Mouse (Mus musculus): Measurements from ENCODE around the gene Nat8f3. TPM values are rescaled to one million over a fixed set of nuclear protein-coding genes. Genes with fewer than 3 reads are reported as not detected.
"Not testable (repeated sequence)": the region's sequence is repeated elsewhere in the genome, so short reads cannot be mapped to it uniquely, and the experiment has no call there.

Gene Nat8f3
- total RNA-seq, 1 experiment: not detected

- in situ Hi-C loops (cut with MboI; ENCODE audit: low sequenced_read_pairs in 2 of 2, unreplicated experiment in 2 of 2); H3K9ac ChIP-seq (ENCODE audit: insufficient read depth, low read depth, low read length, poor library complexity, severe bottlenecking); H3K9me3 ChIP-seq (ENCODE audit: control insufficient read depth, insufficient read depth, low read depth, low read length); DNase-seq (ENCODE audit: low read depth, low spot score); H3K27ac ChIP-seq (ENCODE audit: insufficient read depth, low read depth, low read length, poor library complexity, severe bottlenecking); H3K4me1 ChIP-seq (ENCODE audit: control insufficient read depth in 2 of 2, insufficient read depth in 2 of 2, low read length in 2 of 2, poor library complexity in 1 of 2); H3K4me3 ChIP-seq (ENCODE audit: insufficient read depth in 1 of 2, low read depth in 1 of 2, low read length in 2 of 2, poor library complexity in 1 of 2, severe bottlenecking in 1 of 2); H3K36me3 ChIP-seq (ENCODE audit: control insufficient read depth, insufficient read depth, low read length, poor library complexity, severe bottlenecking): not testable (repeated sequence)
Measured at GRCm38 (mm10) chr6:85762678-85763077, 2.9 kb downstream of the Nat8f3 start.

DNA sequence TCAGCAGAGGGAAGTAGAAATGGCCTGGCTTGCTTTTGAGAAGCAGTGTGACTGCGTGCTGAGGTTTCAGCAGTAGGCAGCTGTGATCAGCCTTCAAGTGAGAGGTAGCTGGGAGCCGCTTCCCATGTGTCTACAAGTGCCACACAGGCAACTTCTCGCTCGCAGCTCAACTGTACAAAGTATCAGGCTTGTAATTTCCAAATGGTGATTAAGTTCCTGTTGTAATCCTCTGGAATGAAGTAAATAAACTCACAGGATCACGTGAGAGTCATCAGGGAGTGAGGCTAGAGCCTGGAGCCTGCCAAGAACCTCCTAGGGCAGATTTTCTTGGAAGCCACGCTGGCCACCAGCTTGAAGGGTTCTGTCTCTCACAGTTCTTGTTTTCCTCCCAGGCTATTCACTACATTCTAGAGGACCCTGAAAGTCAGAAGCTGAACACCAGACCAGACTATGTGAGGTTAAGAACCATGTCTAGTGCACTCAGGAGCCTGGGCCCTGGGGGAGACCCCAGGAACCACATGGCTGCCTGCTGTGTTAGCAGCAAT, 9.8 kb downstream of the Nat8f3 start:
- H3K36me3 ChIP-seq (ENCODE audit: control insufficient read depth, insufficient read depth, low read length, poor library complexity, severe bottlenecking); in situ Hi-C loops (cut with MboI; ENCODE audit: low sequenced_read_pairs in 2 of 2, unreplicated experiment in 2 of 2); H3K27ac ChIP-seq (ENCODE audit: insufficient read depth, low read depth, low read length, poor library complexity, severe bottlenecking); H3K4me3 ChIP-seq (ENCODE audit: insufficient read depth in 1 of 2, low read depth in 1 of 2, low read length in 2 of 2, poor library complexity in 1 of 2, severe bottlenecking in 1 of 2); H3K9me3 ChIP-seq (ENCODE audit: control insufficient read depth, insufficient read depth, low read depth, low read length); DNase-seq (ENCODE audit: low read depth, low spot score); H3K4me1 ChIP-seq (ENCODE audit: control insufficient read depth in 2 of 2, insufficient read depth in 2 of 2, low read length in 2 of 2, poor library complexity in 1 of 2); H3K9ac ChIP-seq (ENCODE audit: insufficient read depth, low read depth, low read length, poor library complexity, severe bottlenecking): not testable (repeated sequence)

GRCm38 (mm10) chr6:85713105-85713504, 52.4 kb downstream of the Nat8f3 start, which contains the start of gene Nat8f7:
TSS of gene Nat8f7 (minus strand) at chr6:85713205.
- H3K9ac ChIP-seq (ENCODE audit: insufficient read depth, low read depth, low read length, poor library complexity, severe bottlenecking); H3K9me3 ChIP-seq (ENCODE audit: control insufficient read depth, insufficient read depth, low read depth, low read length); H3K4me3 ChIP-seq (ENCODE audit: insufficient read depth in 1 of 2, low read depth in 1 of 2, low read length in 2 of 2, poor library complexity in 1 of 2, severe bottlenecking in 1 of 2); H3K36me3 ChIP-seq (ENCODE audit: control insufficient read depth, insufficient read depth, low read length, poor library complexity, severe bottlenecking); H3K4me1 ChIP-seq (ENCODE audit: control insufficient read depth in 2 of 2, insufficient read depth in 2 of 2, low read length in 2 of 2, poor library complexity in 1 of 2); in situ Hi-C loops (cut with MboI; ENCODE audit: low sequenced_read_pairs in 2 of 2, unreplicated experiment in 2 of 2); H3K27ac ChIP-seq (ENCODE audit: insufficient read depth, low read depth, low read length, poor library complexity, severe bottlenecking); DNase-seq (ENCODE audit: low read depth, low spot score): not testable (repeated sequence)

DNA sequence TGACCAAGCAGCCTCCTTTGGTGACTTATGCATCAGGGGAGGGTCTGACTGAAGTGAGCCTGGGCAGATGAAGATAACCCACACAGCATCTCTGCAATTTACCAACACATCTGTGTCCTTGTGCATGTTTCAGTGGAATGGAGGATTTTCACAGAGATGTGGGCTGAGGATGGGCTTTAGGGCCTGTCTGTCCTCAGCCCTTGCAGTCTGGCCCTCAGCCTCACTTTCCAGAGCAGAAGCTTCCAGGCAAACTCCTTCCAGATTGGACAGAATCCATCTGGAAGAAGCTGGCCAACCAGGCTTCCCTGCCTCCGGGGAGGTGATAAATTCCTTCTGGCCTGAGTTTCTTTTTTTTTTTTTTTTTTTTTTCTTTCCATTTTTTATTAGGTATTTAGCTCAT, 55.9 kb downstream of the Nat8f3 start:
- H3K27ac ChIP-seq (ENCODE audit: insufficient read depth, low read depth, low read length, poor library complexity, severe bottlenecking); H3K36me3 ChIP-seq (ENCODE audit: control insufficient read depth, insufficient read depth, low read length, poor library complexity, severe bottlenecking); in situ Hi-C loops (cut with MboI; ENCODE audit: low sequenced_read_pairs in 2 of 2, unreplicated experiment in 2 of 2); DNase-seq (ENCODE audit: low read depth, low spot score); H3K9me3 ChIP-seq (ENCODE audit: control insufficient read depth, insufficient read depth, low read depth, low read length); H3K4me1 ChIP-seq (ENCODE audit: control insufficient read depth in 2 of 2, insufficient read depth in 2 of 2, low read length in 2 of 2, poor library complexity in 1 of 2); H3K9ac ChIP-seq (ENCODE audit: insufficient read depth, low read depth, low read length, poor library complexity, severe bottlenecking); H3K4me3 ChIP-seq (ENCODE audit: insufficient read depth in 1 of 2, low read depth in 1 of 2, low read length in 2 of 2, poor library complexity in 1 of 2, severe bottlenecking in 1 of 2): not testable (repeated sequence)

DNA sequence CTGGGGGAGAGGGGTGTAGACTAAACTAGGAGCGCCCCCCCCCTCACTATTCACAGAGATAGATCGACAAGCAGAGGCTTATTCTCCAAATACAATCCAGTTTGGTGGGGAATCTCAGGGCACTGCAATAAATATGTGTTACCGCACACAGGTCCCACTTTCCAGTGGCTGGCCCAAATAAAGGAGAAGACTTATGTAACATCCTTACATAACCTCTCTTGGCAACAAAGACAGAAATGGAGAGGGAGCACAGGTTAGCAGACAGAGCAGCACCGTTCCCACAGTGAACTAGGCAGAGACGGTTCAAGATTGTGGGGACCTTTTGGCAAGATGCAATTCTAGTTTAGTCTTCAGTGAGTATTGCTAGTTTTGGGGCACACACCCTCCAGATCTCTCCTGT, 56.3 kb downstream of the Nat8f3 start:
- in situ Hi-C loops (cut with MboI; ENCODE audit: low sequenced_read_pairs in 2 of 2, unreplicated experiment in 2 of 2); H3K27ac ChIP-seq (ENCODE audit: insufficient read depth, low read depth, low read length, poor library complexity, severe bottlenecking); H3K9ac ChIP-seq (ENCODE audit: insufficient read depth, low read depth, low read length, poor library complexity, severe bottlenecking); DNase-seq (ENCODE audit: low read depth, low spot score); H3K9me3 ChIP-seq (ENCODE audit: control insufficient read depth, insufficient read depth, low read depth, low read length); H3K36me3 ChIP-seq (ENCODE audit: control insufficient read depth, insufficient read depth, low read length, poor library complexity, severe bottlenecking); H3K4me3 ChIP-seq (ENCODE audit: insufficient read depth in 1 of 2, low read depth in 1 of 2, low read length in 2 of 2, poor library complexity in 1 of 2, severe bottlenecking in 1 of 2); H3K4me1 ChIP-seq (ENCODE audit: control insufficient read depth in 2 of 2, insufficient read depth in 2 of 2, low read length in 2 of 2, poor library complexity in 1 of 2): not testable (repeated sequence)

GRCm38 (mm10) chr6:85701943-85702342, 63.6 kb downstream of the Nat8f3 start:
- H3K27ac ChIP-seq (ENCODE audit: insufficient read depth, low read depth, low read length, poor library complexity, severe bottlenecking); DNase-seq (ENCODE audit: low read depth, low spot score); H3K36me3 ChIP-seq (ENCODE audit: control insufficient read depth, insufficient read depth, low read length, poor library complexity, severe bottlenecking); H3K9me3 ChIP-seq (ENCODE audit: control insufficient read depth, insufficient read depth, low read depth, low read length); in situ Hi-C loops (cut with MboI; ENCODE audit: low sequenced_read_pairs in 2 of 2, unreplicated experiment in 2 of 2); H3K4me1 ChIP-seq (ENCODE audit: control insufficient read depth in 2 of 2, insufficient read depth in 2 of 2, low read length in 2 of 2, poor library complexity in 1 of 2); H3K9ac ChIP-seq (ENCODE audit: insufficient read depth, low read depth, low read length, poor library complexity, severe bottlenecking); H3K4me3 ChIP-seq (ENCODE audit: insufficient read depth in 1 of 2, low read depth in 1 of 2, low read length in 2 of 2, poor library complexity in 1 of 2, severe bottlenecking in 1 of 2): not testable (repeated sequence)

Other genes with a start within 250 kb of the Nat8f3 start
- gene Alms1, start 178.2 kb downstream of the Nat8f3 start, total RNA-seq (2012; rRNA removed): 22.0 and 23.4 TPM in 2 replicates
- not detected in 2 replicates for gene Nat8f7, start 52.5 kb downstream of the Nat8f3 start, total RNA-seq (2012; rRNA removed)
- gene Nat8f6, start 55.2 kb upstream of the Nat8f3 start, total RNA-seq (2012; rRNA removed): not detected in 2 replicates
- not detected in 2 replicates for gene Nat8f5, start 55.2 kb upstream of the Nat8f3 start, total RNA-seq (2012; rRNA removed)
- gene Nat8, start 66.3 kb upstream of the Nat8f3 start, total RNA-seq (2012; rRNA removed): not detected in 2 replicates
- gene Nat8f2, start 103.4 kb upstream of the Nat8f3 start, total RNA-seq (2012; rRNA removed): 1.0 and 2.1 TPM in 2 replicates
- 6.0 and 6.8 TPM in 2 replicates for gene Nat8f4, start 139.1 kb upstream of the Nat8f3 start, total RNA-seq (2012; rRNA removed)
- 17.2 and 25.3 TPM in 2 replicates for gene Tprkb, start 146.1 kb upstream of the Nat8f3 start, total RNA-seq (2012; rRNA removed)
- 1.1 and 2.7 TPM in 2 replicates for gene Nat8f1, start 149.9 kb upstream of the Nat8f3 start, total RNA-seq (2012; rRNA removed)
- gene Dusp11, start 195.9 kb upstream of the Nat8f3 start, total RNA-seq (2012; rRNA removed): 28.8 and 29.4 TPM in 2 replicates